Mouse (Mus musculus): ENCODE measurements around the gene Cep112. TPM values are rescaled to one million over a fixed set of nuclear protein-coding genes. Genes with fewer than 3 reads are reported as not detected.

Gene Cep112
- total RNA-seq, 1 experiment from 2014 or later: 2.3 TPM

DNA sequence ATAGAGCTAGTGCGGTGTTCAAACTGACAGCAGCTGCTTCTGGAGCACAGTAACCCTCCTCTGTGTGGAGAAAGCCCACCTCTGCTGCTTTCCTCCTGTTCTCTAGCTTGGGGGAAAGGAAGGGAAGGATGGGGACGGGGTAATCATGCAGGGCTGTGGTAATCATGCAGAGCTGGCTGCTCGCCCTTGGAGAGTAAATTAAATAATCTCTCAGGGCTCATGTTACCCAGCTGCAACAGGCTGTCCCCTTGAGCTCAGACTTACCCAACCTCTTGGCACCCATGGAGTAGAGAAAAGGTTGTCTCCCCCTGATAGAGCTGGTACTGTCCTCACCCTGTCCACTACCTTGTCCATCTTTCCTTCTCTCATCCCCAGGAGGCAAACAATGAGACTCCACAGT, 345.1 kb downstream of the Cep112 start:
- ATAC-seq (replicated peaks; ENCODE audit: low read depth, poor library complexity, severe bottlenecking): no peak

DNA sequence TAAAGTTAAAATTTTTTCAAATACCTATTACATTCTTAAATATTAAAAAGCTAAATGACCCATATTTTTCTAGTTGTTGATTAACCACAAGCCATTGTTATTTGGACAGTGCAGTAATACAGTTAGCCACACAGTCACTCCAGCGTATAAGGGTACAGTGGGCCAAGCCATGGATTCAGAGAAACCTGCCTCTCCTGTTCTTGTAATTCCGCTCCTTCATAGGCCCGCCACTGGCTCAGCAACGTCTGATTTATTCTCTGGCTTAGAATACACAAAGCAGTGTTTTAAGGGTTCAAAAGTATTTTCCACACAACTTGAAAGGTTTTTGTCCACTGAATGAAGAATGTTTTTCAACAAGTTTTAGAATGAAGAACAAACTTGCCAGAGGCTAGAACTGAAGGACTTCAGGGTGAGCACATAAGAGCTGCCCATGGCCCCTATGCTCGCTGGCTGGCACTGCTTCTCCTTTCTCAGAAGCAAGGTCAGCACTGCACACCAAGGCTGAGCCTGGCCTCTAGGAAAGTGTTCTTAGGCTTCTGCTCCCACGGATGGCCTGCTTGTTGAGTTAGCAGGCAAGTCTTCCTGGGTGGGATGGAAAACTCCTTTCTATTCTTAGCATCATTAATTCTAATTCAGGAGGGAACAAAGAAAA, 349.2 kb downstream of the Cep112 start:
- no peak for ATAC-seq (replicated peaks; ENCODE audit: low read depth, poor library complexity, severe bottlenecking)

DNA sequence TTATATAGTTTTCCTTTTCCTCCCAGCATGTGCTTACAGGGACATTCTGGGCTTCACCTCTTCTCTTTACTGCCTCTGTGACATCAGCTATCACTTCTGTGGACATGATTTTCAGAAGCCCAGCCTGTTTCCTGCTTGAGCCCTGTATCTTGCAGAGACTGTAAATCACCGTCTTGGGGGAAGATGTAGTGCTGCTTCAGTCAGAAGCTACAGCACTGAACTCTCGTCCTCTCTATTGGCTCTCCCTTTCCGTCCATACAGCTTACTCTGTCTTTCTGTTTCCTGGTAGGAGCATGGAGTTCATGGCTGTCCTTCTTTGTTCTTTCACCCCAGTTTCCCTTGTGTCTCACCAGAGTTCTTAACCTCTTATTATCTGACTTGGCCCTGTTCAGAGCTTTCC, 352.2 kb downstream of the Cep112 start:
- no peak for ATAC-seq (replicated peaks; ENCODE audit: low read depth, poor library complexity, severe bottlenecking)

DNA sequence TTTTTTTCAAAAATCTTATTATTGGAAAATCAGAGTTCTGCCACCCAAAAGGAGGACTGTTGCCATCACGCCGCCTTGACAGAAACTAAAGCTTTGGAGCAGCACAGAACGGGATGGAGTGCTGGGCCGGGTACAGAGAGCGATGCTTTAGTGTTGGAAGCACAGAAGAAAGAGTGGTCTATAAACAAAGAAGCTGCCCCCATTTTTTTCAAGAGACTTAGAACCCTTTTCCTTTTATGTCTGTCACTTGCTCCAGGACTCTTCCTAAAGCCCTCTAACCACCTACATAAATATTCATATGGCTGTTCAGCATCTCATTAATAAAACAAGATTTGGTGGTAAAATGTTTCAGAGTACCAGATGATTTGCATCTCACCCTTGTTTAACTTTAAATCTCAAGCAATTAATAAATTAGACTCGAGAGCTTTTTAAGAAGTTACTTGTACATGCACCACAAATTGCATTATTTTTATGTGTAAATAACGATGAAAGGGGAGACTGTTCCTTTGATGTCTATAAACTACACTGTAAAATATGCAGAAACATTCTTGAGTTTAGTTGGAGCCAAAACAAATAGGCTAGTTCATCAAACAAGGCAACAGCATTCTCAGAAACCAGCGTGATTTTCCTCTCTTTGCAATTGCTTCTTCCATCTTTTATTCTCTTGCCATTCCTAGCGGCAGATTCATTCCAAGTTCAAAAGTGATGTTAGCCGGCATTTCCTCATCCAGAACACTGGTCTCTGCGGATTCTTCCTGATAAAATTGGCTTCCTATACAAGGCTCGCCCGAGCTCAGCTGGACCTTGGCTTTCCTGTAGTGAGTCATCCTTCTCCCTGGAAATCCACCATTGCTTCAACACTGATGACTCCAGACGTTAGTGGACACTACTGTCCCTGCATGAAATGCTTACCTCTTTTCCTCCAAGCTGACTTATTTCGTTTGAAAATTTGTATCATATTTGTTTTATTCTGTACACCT, 355.6 kb downstream of the Cep112 start:
- ATAC-seq (replicated peaks; ENCODE audit: low read depth, poor library complexity, severe bottlenecking): no peak

DNA sequence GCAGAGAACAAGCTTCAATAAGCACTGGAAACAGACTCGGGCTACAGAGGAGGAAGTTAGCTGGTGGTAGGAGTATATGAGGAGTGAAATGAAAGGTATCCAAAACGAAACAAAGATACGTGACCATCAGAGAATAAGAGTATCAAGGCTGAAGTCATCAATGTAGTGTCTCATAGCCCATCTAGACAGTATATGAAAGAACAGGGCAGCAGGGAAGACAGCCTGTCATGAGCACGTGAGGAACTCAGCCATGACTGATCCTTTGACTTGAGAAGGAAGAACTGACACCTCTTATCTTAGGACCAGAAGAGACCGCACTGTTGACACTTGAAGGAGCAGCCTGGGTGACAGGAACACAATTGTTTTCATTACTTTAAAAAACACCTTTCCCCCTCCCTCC, 373.4 kb downstream of the Cep112 start:
- ATAC-seq (replicated peaks; ENCODE audit: low read depth, poor library complexity, severe bottlenecking): no peak

DNA sequence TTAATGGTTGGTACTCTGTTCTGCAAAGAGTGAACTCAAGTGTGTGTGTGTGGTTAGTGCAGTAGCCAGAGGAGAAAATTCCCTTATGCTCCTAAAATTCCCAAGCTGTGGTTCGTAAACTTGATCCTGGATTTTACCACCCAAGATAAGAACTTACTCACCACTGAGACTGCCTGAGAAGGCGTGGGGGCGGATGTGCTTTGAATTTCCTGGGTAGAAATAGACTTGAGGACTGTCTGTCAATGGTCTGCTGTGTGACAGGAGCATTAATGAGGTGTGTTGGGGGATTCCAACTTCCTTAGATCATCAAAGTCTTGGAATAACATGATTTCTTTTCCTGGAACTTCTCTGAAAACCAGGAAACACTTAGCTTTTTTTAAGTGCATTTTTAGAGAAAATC, 374.7 kb downstream of the Cep112 start:
- no peak for ATAC-seq (replicated peaks; ENCODE audit: low read depth, poor library complexity, severe bottlenecking)

DNA sequence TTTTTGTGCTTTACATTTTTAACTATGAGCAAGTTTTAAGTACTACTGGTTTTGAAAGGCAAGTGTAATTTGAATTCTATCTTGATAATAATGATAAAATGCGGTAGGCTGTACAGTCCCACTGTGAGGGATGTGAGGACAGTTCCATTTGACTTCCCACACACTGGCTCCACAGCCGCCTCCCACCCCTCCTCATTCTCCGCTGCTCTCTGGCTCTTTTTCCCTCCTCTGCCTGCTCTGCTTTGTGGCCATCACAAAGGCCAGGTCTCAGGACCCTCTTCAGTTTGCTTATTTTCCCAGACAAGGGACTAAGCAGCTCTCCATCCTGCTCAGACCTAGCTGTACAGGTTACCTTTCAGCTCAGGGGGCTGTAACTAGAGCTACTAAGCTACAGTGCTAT, 379.0 kb downstream of the Cep112 start:
- no peak for ATAC-seq (replicated peaks; ENCODE audit: low read depth, poor library complexity, severe bottlenecking)

DNA sequence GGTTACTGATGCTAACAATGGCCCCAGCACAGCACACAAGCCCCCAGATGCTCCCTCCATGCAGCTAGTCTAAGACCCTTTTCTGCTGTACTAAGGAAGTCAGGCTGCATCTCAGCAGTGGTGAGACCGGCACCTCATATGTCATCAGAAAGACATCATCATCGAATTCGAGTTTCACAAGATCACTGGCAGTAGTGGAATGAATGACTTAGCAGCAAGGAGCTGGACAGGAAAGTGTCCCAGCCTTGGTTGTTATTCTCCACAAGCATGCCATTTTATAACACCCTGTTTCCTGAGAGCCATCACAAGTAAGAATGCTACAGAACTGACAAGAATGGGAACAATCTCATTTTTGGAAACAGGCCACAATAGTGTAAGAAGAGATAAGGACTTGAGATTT, 381.0 kb downstream of the Cep112 start:
- ATAC-seq (replicated peaks; ENCODE audit: low read depth, poor library complexity, severe bottlenecking): no peak

DNA sequence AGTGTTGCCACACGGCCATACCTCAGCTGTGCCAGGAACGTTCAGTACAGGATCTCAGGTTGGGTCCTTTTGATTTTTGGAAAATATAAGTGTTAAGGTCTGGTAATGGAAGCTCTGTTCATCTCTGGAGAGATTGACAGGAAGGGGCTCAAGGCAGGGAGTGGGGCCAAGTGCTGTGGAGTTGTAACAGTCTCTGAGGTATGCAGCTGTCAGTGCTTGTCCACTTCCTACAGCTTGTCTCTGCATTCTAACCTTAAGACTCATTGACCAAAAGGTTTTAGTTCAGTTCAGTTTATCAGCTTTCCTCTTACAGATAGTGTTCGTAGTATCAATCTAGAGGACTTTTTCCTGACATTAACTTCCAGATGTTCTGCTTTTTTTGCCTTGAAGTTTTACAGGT, 384.6 kb downstream of the Cep112 start:
- ATAC-seq (replicated peaks; ENCODE audit: low read depth, poor library complexity, severe bottlenecking): no peak

DNA sequence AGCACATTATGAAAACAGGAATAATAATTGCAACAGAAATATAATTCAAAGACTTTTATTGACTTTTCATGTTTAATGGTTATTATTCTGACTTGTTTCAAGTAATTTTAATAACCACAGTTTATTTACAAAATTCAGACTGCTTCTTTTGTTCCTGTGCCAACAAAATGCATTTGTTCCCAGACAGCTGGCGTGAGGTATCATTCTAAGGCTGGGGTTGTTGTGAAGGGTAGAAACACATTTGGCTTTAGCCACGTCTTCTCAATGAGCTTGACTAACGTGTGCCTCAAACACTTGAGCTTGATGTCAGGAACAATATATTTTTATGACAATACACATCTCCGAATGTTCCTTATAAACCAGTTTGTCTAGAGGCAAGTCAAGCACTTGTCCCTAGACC, 396.8 kb downstream of the Cep112 start:
- ATAC-seq (replicated peaks; ENCODE audit: low read depth, poor library complexity, severe bottlenecking): no peak

DNA sequence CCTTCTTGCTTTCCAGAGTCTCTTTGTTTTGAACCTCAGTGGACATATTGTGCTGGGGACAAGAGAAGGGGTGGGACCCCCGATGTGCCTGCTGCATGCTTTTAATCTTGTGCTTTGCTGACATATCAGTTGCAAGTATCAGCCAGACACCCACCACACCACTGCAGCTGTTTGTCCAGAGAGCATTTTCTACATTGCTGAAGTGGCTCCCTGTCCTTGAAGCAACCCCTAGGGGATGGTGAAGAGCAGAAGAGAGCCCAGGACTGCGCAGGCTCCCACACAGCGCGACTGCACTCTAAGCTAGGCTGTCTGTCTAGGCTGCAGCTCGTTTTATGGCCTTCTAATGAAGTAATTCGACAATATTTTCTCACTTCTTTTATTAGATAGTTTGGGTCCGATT, 397.3 kb downstream of the Cep112 start:
- ATAC-seq (replicated peaks; ENCODE audit: low read depth, poor library complexity, severe bottlenecking): no peak

DNA sequence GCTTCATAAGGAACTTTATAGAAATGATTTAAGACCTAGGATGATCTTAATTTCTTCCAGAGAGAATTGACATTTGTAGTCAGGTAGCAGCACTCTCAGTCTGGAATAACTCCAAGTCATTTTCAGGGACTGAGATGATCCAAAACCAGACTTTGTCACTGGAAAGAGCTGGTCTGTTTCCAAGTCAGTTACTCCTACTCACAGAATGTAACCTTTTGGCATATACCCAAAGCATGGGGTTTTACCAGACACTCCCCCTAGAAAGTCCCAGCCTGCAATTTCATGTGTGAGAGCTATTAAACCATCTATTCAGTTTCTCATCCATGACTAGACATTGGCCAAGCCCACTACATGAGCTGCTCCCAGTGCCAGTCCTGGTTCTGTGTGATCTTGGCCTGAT, 402.3 kb downstream of the Cep112 start:
- no peak for ATAC-seq (replicated peaks; ENCODE audit: low read depth, poor library complexity, severe bottlenecking)

DNA sequence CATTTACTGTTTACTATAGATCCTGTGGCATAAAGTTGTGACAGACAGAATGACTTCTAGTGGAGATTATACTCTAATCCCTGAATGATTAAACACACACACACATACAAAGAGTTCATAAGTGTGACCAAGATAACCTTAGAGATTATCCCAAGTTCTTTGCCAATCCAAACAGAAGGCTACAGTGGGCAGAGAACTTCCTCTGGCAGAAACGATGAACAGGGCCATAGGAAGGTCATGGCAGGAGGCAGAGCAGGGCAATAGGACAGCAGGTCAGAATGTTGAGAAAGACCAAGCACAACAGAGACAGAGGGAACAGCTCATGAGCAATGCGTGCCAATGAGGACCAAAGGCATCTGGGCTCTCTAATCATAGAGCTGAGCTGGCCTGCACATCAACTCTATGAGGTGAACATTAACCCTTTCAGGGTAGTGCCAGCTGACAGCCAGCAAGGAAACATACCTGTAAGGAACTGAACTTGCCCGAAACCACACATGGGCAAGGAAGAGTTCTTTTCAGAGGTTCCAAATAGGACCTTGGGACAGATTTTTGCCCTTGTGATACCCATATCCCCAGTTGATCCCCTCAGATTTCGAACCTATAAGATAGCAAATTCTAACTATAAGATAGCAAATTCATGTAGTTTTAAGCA, 403.5 kb downstream of the Cep112 start:
- no peak for ATAC-seq (replicated peaks; ENCODE audit: low read depth, poor library complexity, severe bottlenecking)

DNA sequence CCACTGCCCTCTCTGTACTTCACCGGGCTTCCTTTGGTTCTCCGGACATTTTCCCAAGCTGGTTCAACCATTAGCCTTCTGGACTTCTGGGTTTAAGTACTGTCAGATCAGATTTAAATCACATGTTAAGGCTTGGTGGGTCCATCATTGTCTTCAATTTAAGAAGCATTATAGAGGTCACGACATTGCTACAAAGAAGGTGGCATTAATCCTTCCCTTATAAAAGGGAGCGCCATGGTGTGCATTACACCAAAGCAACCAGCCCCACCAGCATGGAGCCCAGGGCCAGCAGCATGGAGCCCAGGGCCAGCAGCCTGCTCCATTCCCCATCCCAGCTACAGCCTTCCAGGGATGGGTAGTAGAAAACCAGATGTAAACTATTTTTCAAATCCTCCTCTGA, 411.7 kb downstream of the Cep112 start:
- no peak for ATAC-seq (replicated peaks; ENCODE audit: low read depth, poor library complexity, severe bottlenecking)

DNA sequence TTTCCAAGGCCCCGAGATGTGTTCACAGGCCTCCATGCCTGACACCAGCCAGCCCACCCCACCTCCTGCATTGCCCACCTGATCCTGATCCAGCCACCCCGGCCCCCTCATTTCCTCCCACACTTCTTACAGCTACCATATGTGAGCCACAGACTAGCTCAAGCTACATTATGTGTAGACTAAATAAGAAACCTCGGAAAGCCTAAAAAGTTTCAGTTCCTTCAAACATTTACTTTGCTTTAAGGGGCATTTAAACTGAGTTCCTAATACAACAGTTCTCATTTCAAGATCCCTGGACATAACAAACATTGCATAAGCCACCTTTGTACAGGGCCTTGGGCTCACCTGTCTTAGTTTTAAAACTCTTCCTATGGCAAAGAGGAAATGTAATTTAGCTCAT, 415.2 kb downstream of the Cep112 start:
- ATAC-seq (replicated peaks; ENCODE audit: low read depth, poor library complexity, severe bottlenecking): no peak

DNA sequence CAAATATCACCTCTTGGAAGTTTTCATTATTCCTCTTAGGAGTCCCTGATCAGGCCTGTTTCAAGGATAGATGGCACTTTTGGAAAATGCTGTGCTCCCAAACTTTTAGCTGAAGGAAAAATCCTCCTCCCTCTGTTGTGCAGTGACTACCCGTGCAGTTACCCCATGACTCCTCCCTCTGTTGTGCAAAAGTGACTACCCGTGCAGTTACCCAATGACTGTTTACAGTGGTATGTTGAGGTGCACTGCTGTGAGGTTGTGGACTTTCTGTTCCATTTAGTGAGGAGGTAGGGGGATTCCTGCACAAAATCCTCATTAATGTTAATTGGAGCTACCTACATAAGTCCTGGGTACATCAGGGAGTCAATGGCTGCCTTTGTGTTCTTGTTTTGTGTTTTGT, 417.8 kb downstream of the Cep112 start:
- ATAC-seq (replicated peaks; ENCODE audit: low read depth, poor library complexity, severe bottlenecking): no peak

DNA sequence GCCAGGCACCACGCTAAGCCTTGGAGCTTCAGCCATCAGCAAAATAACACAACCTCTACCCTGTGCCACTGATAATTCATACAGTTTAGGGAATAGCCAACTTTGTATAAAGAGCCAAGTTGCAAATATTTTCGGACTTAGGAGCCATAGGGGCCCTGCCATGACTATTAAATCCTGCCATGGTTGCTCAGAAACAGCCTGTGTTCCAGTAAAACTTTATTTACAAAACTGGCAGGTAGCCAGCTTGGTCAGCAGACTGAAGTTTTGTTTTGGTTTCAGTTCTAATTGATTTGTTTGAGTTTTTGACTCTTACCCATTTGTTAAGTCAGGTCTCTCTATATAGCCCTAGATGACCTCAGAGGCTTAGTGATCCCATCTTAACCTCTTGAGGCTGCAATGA, 421.0 kb downstream of the Cep112 start:
- no peak for ATAC-seq (replicated peaks; ENCODE audit: low read depth, poor library complexity, severe bottlenecking)

DNA sequence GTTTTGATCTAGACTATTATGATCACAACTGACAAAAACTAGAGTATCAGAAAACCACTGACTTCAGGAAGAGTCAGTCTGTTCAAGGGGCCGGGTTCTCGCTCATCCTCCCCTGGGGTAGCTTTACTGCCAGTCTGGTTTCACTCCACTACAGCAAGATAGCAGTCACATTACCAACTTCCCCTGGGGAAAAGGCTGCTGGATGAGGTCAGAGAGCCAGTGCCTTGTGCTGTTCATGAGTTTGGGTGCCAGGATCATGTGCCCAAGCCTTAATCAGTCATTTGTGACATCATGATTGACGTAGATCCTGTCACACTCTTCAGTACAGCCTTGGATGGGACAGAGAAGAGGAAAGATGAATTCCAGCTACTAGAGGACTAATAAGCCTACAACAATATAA, 421.5 kb downstream of the Cep112 start:
- no peak for ATAC-seq (replicated peaks; ENCODE audit: low read depth, poor library complexity, severe bottlenecking)

DNA sequence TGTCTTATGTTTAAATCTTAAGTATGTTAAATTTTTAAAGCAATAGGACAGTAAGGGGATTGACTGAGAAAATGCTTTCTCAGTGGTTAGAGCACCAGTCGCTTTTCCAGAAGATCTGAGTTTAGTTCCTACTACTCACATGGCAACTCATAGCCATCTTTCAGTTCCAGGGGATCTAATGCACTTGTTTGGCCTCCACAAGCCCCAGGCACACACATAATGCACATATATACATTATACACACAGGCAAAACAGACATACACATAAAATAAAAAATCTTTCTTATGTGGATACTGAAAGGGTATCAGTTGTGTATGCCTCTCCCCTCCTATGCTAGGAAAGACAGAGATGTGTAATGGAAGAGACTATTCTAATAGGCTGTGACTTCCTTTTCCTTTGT, 426.8 kb downstream of the Cep112 start:
- no peak for ATAC-seq (replicated peaks; ENCODE audit: low read depth, poor library complexity, severe bottlenecking)

DNA sequence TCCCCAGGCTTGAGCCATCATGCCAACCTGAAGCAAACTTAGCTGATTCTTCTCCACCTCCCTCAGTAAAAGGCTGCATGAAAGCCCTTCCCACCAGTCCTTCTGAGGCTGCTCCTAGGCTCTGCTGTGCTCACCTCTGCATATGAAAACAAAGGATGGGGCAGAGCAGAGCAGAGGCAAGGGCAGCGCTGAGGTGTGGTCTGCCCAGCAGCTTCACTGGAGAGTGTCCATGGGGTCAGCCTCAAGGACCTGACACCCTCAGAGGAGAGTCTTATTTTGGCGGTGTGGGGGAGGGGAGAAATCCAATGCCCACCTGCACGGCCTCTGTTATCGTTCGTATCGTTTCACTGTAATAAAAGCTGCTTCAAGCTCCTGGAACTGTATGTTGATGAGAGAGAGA, 432.3 kb downstream of the Cep112 start:
- no peak for ATAC-seq (replicated peaks; ENCODE audit: low read depth, poor library complexity, severe bottlenecking)

DNA sequence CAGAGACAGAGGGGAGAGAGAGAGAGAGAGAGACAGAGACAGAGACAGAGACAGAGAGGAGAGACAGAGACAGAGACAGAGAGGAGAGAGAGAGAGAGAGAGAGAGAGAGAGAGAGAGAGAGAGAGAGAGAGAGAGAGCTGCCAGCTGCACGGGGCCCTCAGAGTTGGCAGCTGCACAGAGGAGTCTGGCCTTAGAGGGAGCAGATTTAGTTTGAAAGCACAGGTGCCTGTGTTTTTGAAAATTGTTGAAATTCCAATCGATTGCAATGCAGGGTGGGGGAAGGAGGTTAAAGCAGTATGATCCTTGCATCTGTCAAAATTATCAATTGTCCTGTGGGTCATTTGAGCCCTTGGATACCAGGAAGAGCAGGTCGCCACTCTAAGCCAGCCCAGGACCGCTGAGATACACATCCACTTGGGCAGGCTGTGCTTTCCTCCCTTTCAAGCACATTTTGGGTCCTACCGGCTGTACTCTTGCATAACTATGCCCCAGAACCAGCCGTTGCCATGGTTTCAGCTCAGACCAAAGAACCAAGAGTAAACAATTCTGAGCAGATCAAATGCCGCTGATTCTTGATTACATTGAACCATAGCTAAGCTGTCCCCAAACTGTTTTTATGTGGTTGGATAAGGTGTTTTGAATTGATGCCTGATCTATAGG, 432.8 kb downstream of the Cep112 start:
- no peak for ATAC-seq (replicated peaks; ENCODE audit: low read depth, poor library complexity, severe bottlenecking)
